Mouse (Mus musculus) cortical plate, adult 2 months (tissue): ENCODE measurements around the gene Nkain4. TPM values are rescaled to one million over a fixed set of nuclear protein-coding genes. Genes with fewer than 3 reads are reported as not detected.

Experiments
- H3K27ac ChIP-seq: fragments of 200-500 bp; 2 replicates; pipeline ENCODE4 v1.5.1; 2012; ENCODE audit warnings: low read length, control low read depth, inconsistent platforms; ENCODE audit not compliant: insufficient read depth
- H3K4me1 ChIP-seq: fragments of 200-500 bp; 2 replicates; pipeline ENCODE4 v1.6.1; 2011; ENCODE audit warnings: low read length; ENCODE audit not compliant: control insufficient read depth, insufficient read depth
- H3K4me3 ChIP-seq: fragments of 200-500 bp; 2 replicates; pipeline ENCODE4 v1.5.1; 2011; ENCODE audit warnings: mild to moderate bottlenecking, low read length, control low read depth; ENCODE audit not compliant: insufficient read depth
- CTCF ChIP-seq: fragments of 200-500 bp; IDR thresholded peaks from 2 replicates; pipeline ENCODE4 v1.5.1; 2011; ENCODE audit warnings: mild to moderate bottlenecking, control low read depth, low read length; ENCODE audit not compliant: insufficient read depth; ENCODE audit errors: extremely low read depth
- POLR2A ChIP-seq: fragments of 200-500 bp; IDR thresholded peaks from 2 replicates; pipeline ENCODE4 v1.6.1; 2011; ENCODE audit warnings: mild to moderate bottlenecking, low read length, control low read depth; ENCODE audit not compliant: insufficient read depth; ENCODE audit errors: extremely low read depth
- polyA plus RNA-seq: library from polyadenylated mRNA; depleted of rRNA; stranded (reverse); fragments of >200 nt; gene quantifications from 2 replicates; pipeline ENCODE4 v1.2.3, GENCODE M21; 2012; rRNA removed

Nkain4 gene
- 89.8 and 99.6 TPM in 2 replicates for polyA plus RNA-seq

- Histone ChIP-seq H3K4me1 (peaks cover 2% of the 10 kb centered on the region; the same call in 1 of the 2 replicates), H3K4me3 (peak within 1 kb of the TSS; percentile 77), H3K27ac (peak within 1 kb of the TSS; percentile 27; the same call in 1 of the 2 replicates)
- TF ChIP-seq POLR2A = peak; percentile 40; the same call in 1 of the 2 replicates
- TF ChIP-seq CTCF = peak; percentile 18; the same call in 1 of the 2 replicates
Measured at GRCm38 (mm10) chr2:180954061-180955047, at the start of gene Nkain4. Nkain4 (minus strand) TSS chr2:180954699.

- H3K27ac ChIP-seq = no peak overlapping the region
- H3K4me1 ChIP-seq = no peaks in the 10 kb centered on the region
- no peak for TF ChIP-seq POLR2A
- TF ChIP-seq CTCF = no peak
- H3K4me3 ChIP-seq = no peak overlapping the region
Measured at GRCm38 (mm10) chr2:180996905-180997304, 42.4 kb upstream of the Nkain4 start.

- no peaks in the 10 kb centered on the region for H3K4me1 ChIP-seq
- peak; percentile 89 for TF ChIP-seq CTCF
- TF ChIP-seq POLR2A = no peak
- H3K27ac ChIP-seq = no peak overlapping the region
Measured at GRCm38 (mm10) chr2:180996436-180996835, 41.9 kb upstream of the Nkain4 start.

GRCm38 (mm10) chr2:180995457-180995856 lies 41.0 kb upstream of the Nkain4 start:
- H3K4me1 ChIP-seq = peaks cover 1% of the 10 kb centered on the region; the same call in 1 of the 2 replicates
- H3K27ac ChIP-seq = no peak overlapping the region
- TF ChIP-seq POLR2A (no peak), CTCF (no peak)
- no peak overlapping the region for H3K4me3 ChIP-seq

More at GRCm38 (mm10) chr2:180996436-180996835, 41.9 kb upstream of the Nkain4 start:
- no peak overlapping the region for H3K4me3 ChIP-seq

GRCm38 (mm10) chr2:180994360-180994759 lies 39.9 kb upstream of the Nkain4 start:
- no peak for TF ChIP-seq CTCF
- no peak for TF ChIP-seq POLR2A
- no peak overlapping the region for H3K4me3 ChIP-seq
- peaks cover 2% of the 10 kb centered on the region; the same call in 1 of the 2 replicates for H3K4me1 ChIP-seq
- H3K27ac ChIP-seq = no peak overlapping the region

GRCm38 (mm10) chr2:180990347-180990746 lies 35.8 kb upstream of the Nkain4 start:
- TF ChIP-seq CTCF (no peak), POLR2A (no peak)
- Histone ChIP-seq H3K27ac (no peak overlapping the region), H3K4me1 (peaks cover 3% of the 10 kb centered on the region), H3K4me3 (no peak overlapping the region)

GRCm38 (mm10) chr2:180988948-180989347 lies 34.4 kb upstream of the Nkain4 start:
- TF ChIP-seq CTCF (no peak), POLR2A (no peak)
- Histone ChIP-seq H3K4me1 (peaks cover 3% of the 10 kb centered on the region), H3K4me3 (no peak overlapping the region), H3K27ac (no peak overlapping the region)

- TF ChIP-seq POLR2A = no peak
- TF ChIP-seq CTCF = no peak
- no peak overlapping the region for H3K27ac ChIP-seq
- H3K4me1 ChIP-seq = peaks cover 3% of the 10 kb centered on the region
- no peak overlapping the region for H3K4me3 ChIP-seq
Measured at GRCm38 (mm10) chr2:180988347-180988913, 33.9 kb upstream of the Nkain4 start.

- peaks cover 3% of the 10 kb centered on the region for H3K4me1 ChIP-seq
- no peak overlapping the region for H3K4me3 ChIP-seq
- no peak overlapping the region for H3K27ac ChIP-seq
- TF ChIP-seq CTCF = no peak
- TF ChIP-seq POLR2A = no peak
Measured at GRCm38 (mm10) chr2:180987432-180988030, 33.0 kb upstream of the Nkain4 start.
